Comparison of ENCODE assay signal across 20 mouse cellular contexts in genomic region chr6:106543500-106543899, GRCm38 (mm10).
A peak's percentile ranks its signal among the peaks of the same experiment; 100 is the strongest.
DNase-seq lines count a peak whose midpoint lies in the region; TF ChIP-seq lines count a peak whose summit lies in the region.
"Had no signal": no experiment of that assay in that cellular context is flagged by ENCODE, and none has a peak within 500 bp of the region (broad histone marks: within the 10 kb centered on the region; RNA-seq: fewer than 3 reads in every experiment).

No protein-coding gene starts in this region.

- no peak overlapping the region for H3K9ac ChIP-seq in CH12.LX (ENCODE audit: insufficient read depth, low read depth)
- H3K9ac ChIP-seq: forebrain, embryonic 13.5 days; limb, embryonic 13.5 days; liver, embryonic 12.5 days; midbrain, embryonic 12.5 days had no signal

- dilution Hi-C loops in CH12.LX (cut with MboI; ENCODE audit: extremely low pct_ligation_motif_present, extremely low pct_unique_long_range_greater_than_20kb, low sequenced_read_pairs) = no loop called here

- no peak overlapping the region for H3K4me2 ChIP-seq in CH12.LX (ENCODE audit: insufficient read depth, low read depth, poor library complexity, severe bottlenecking)
- H3K4me2 ChIP-seq: forebrain, embryonic 13.5 days; heart, embryonic 11.5 days; limb, embryonic 13.5 days; liver, embryonic 12.5 days; midbrain, embryonic 12.5 days had no signal

- H3K27me3 ChIP-seq in CH12.LX (replicated peaks) = no peaks in the 10 kb centered on the region
- H3K27me3 ChIP-seq: forebrain, embryonic 13.5 days; limb, embryonic 13.5 days; liver, embryonic 12.5 days; midbrain, embryonic 12.5 days had no signal

- TF ChIP-seq CTCF in CH12.LX (conservative IDR thresholded peaks at IDR 0.05 in 1 of 2, IDR thresholded peaks at IDR 0.05 in 1 of 2; ENCODE audit: low read depth in 2 of 2, low read length in 2 of 2) = peak in 1 of 2 experiments; percentile 42; a peak in 3 of 4 replicates

- H3K79me2 ChIP-seq in CH12.LX (replicated peaks; ENCODE audit: control insufficient read depth, extremely low read depth, insufficient read depth, poor library complexity, severe bottlenecking) = no peaks in the 10 kb centered on the region

- H3K4me3 ChIP-seq in CH12.LX (replicated peaks in 1 of 3; ENCODE audit: low read depth in 2 of 3, low read length in 2 of 3, poor library complexity in 1 of 3) = no peak overlapping the region
- H3K4me3 ChIP-seq: forebrain, embryonic 13.5 days; limb, embryonic 13.5 days; liver, embryonic 12.5 days; midbrain, embryonic 12.5 days had no signal

- no peaks in the 10 kb centered on the region for H3K4me1 ChIP-seq in CH12.LX (ENCODE audit: control insufficient read depth in 1 of 2, insufficient read depth in 2 of 2)
- H3K4me1 ChIP-seq: forebrain, embryonic 13.5 days; limb, embryonic 13.5 days; liver, embryonic 12.5 days; midbrain, embryonic 12.5 days had no signal

- H3K36me3 ChIP-seq in CH12.LX (replicated peaks in 1 of 2; ENCODE audit: control insufficient read depth in 1 of 2, insufficient read depth in 1 of 2, low read length in 1 of 2) = no peaks in the 10 kb centered on the region
- H3K36me3 ChIP-seq: limb, embryonic 13.5 days; liver, embryonic 12.5 days; midbrain, embryonic 12.5 days had no signal

- TF ChIP-seq EP300 in CH12.LX (IDR thresholded peaks at IDR 0.05; ENCODE audit: low read length) = no peak

- no peaks in the 10 kb centered on the region for H3K9me3 ChIP-seq in CH12.LX (replicated peaks; ENCODE audit: low read length)
- H3K9me3 ChIP-seq: forebrain, embryonic 13.5 days; limb, embryonic 13.5 days; liver, embryonic 12.5 days; midbrain, embryonic 12.5 days had no signal

- no peak overlapping the region for H3K27ac ChIP-seq in CH12.LX (ENCODE audit: insufficient read depth, low read depth)
- H3K27ac ChIP-seq: forebrain, embryonic 13.5 days; limb, embryonic 13.5 days; liver, embryonic 12.5 days; midbrain, embryonic 12.5 days had no signal

- peak; percentile 47 for DNase-seq in cerebellum, adult 9-10 months
- no peak for DNase-seq in cerebellum, postnatal 14 days
- peak; percentile 5 for DNase-seq in layer of hippocampus, adult 11-12 months (ENCODE audit: low spot score)
- DNase-seq in layer of hippocampus, postnatal 36 days = no peak
- DNase-seq in CH12.LX (ENCODE audit: extremely low read depth) = peak; percentile 15
- peak; percentile 60 for DNase-seq in brain, adult 2 months (ENCODE audit: low read depth, low spot score)
- DNase-seq in urinary bladder, postnatal 10 days (ENCODE audit: low spot score) = no peak
- DNase-seq: adrenal gland, postnatal 14 days; cerebellum, adult 11-12 months; kidney, postnatal 36 days; layer of hippocampus, adult 9-11 months; lung, adult 18-20 months; lung, postnatal 14 days; right cerebral cortex, postnatal 14 days; thymus, postnatal 14 days had no signal

- peak; percentile 26 for TF ChIP-seq RAD21 in CH12.LX (IDR thresholded peaks at IDR 0.05; ENCODE audit: low read depth, low read length)

- TF ChIP-seq POLR2A in CH12.LX (IDR thresholded peaks at IDR 0.05; ENCODE audit: low read depth, low read length) = no peak

- in situ Hi-C loops in CH12.LX (cut with MboI; ENCODE audit: low pct_ligation_motif_present, low pct_unique_long_range_greater_than_20kb, low sequenced_read_pairs) = no loop called here

TF ChIP-seq in CH12.LX, 34 proteins besides CTCF, POLR2A, EP300 and RAD21:
- TF ChIP-seq USF1 (IDR thresholded peaks at IDR 0.05; ENCODE audit: low read depth, low read length) (no peak), ZNF384 (IDR thresholded peaks at IDR 0.05; ENCODE audit: low read depth, low read length) (no peak), SMC3 (IDR thresholded peaks at IDR 0.05; ENCODE audit: low read depth, low read length) (peak; percentile 22), ETS1 (conservative IDR thresholded peaks at IDR 0.05; ENCODE audit: low read depth, low read length) (no peak)

Comparison
In these comparisons a context has a peak if more than half of its experiments do, and no peak if none do; other contexts are left out.
1. DNase-seq: peak in cerebellum, adult 9-10 months (single experiment), layer of hippocampus, adult 11-12 months (single experiment), CH12.LX (single experiment) and brain, adult 2 months (single experiment); none in cerebellum, postnatal 14 days (0 of 2), layer of hippocampus, postnatal 36 days (0 of 2) and urinary bladder, postnatal 10 days (single experiment).